Mouse (Mus musculus): ENCODE results near the gene Epx.
A peak's percentile ranks its signal among the peaks of the same experiment; 100 is the strongest.

Gene Epx

GRCm38 (mm10) chr11:87828239-87828900 is 47.0 kb downstream of the Epx start, which contains the start of gene Lpo:
Gene Lpo, minus strand, starts transcription at chr11:87828289.
- DNase-seq, result no peak

- no peak for DNase-seq
These were observed 53.8 kb downstream of the Epx start for GRCm38 (mm10) chr11:87821502-87821901.

- DNase-seq, result no peak
These were observed 57.9 kb downstream of the Epx start for GRCm38 (mm10) chr11:87817443-87817773.

GRCm38 (mm10) chr11:87816707-87817442 is 58.5 kb downstream of the Epx start:
- DNase-seq, result peak; percentile 72 to 80

- no peak for DNase-seq
These were observed 60.5 kb downstream of the Epx start for GRCm38 (mm10) chr11:87814831-87815230.
